Mouse (Mus musculus): ENCODE results near the gene Tap2. TPM values are rescaled to one million over a fixed set of nuclear protein-coding genes. Genes with fewer than 3 reads are reported as not detected.
A peak's percentile ranks its signal among the peaks of the same experiment; 100 is the strongest.
"Not testable (repeated sequence)": the region's sequence is repeated elsewhere in the genome, so short reads cannot be mapped to it uniquely, and the experiment has no call there.

The Tap2 gene
- total and polyA plus RNA-seq, 2 experiments = 14.4 to 24.6 TPM

DNA sequence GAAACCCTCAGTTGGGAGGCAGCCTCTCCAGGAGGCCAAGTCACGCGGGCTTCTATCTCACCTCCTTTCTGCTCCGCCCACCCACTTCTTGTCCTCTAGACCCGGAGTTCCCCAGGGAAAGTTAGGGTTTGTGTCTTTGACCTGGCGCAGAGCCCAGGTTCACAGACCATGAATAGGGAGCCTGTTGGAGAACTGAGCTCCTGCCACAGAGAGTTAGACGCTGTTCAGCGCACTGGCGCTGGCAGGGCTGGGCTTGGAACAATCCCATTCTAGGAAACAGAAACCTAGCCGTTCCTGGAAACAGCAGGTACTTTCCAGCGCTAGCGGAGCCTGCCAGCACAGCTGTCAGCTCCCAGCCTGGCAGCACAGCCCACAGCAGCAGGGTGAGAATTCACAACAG lies 15.3 kb downstream of the Tap2 start:
- Histone ChIP-seq H3K79me2 (ENCODE audit: control insufficient read depth, insufficient read depth, low read length) (no peaks in the 10 kb centered on the region), H3K27me3 (ENCODE audit: control insufficient read depth, insufficient read depth, low read length) (no peaks in the 10 kb centered on the region), H3K4me3 (ENCODE audit: insufficient read depth, low read depth, low read length) (no peak overlapping the region), H3K36me3 (ENCODE audit: control insufficient read depth, insufficient read depth, low read length) (peaks cover 2% of the 10 kb centered on the region; the same call in 1 of the 2 replicates), H3K4me1 (ENCODE audit: control insufficient read depth, insufficient read depth, low read length) (no peaks in the 10 kb centered on the region), H3K27ac (replicated peaks; ENCODE audit: insufficient read depth, low read depth, low read length) (no peak overlapping the region), H3K9ac (ENCODE audit: low read depth, low read length) (no peak overlapping the region)
- no peak for TF ChIP-seq POLR2A (IDR thresholded peaks at IDR 0.05; ENCODE audit: extremely low read depth, insufficient read depth, low read length)
- TF ChIP-seq CTCF (IDR thresholded peaks at IDR 0.05; ENCODE audit: low read depth, low read length) = no peak
- DNase-seq (ENCODE audit: extremely low read depth, low read depth, low spot score) = peak; percentile 76
- WGBS = 51% methylated on average over 11 of the region's 11 CpGs

DNA sequence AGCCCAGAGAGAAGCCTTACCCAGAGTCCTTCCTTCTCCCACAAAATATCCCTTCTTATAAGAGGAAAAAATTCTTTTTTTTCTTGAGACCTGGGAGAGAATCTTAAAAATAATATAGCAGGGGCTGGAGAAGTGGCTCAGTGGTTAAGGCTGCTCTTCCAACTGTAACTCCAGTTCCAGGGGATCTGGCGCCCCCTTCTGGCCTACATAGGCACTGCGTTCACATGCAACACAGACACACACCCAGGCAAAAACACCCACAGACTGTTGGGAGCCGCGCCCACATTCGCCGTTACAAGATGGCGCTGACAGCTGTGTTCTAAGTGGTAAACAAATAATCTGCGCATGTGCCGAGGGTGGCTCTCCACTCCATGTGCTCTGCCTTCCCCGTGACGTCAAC lies 15.8 kb downstream of the Tap2 start:
- not testable (repeated sequence) for H3K36me3 ChIP-seq (ENCODE audit: control insufficient read depth, insufficient read depth, low read length); H3K27ac ChIP-seq (replicated peaks; ENCODE audit: insufficient read depth, low read depth, low read length); H3K27me3 ChIP-seq (ENCODE audit: control insufficient read depth, insufficient read depth, low read length); H3K9ac ChIP-seq (ENCODE audit: low read depth, low read length); H3K4me3 ChIP-seq (ENCODE audit: insufficient read depth, low read depth, low read length); H3K79me2 ChIP-seq (ENCODE audit: control insufficient read depth, insufficient read depth, low read length); H3K4me1 ChIP-seq (ENCODE audit: control insufficient read depth, insufficient read depth, low read length)
- 93% methylated on average over 9 of the region's 11 CpGs for WGBS
- DNase-seq (ENCODE audit: extremely low read depth, low read depth, low spot score) = peak; percentile 22
- TF ChIP-seq CTCF (IDR thresholded peaks at IDR 0.05; ENCODE audit: low read depth, low read length) = peak; percentile 70

DNA sequence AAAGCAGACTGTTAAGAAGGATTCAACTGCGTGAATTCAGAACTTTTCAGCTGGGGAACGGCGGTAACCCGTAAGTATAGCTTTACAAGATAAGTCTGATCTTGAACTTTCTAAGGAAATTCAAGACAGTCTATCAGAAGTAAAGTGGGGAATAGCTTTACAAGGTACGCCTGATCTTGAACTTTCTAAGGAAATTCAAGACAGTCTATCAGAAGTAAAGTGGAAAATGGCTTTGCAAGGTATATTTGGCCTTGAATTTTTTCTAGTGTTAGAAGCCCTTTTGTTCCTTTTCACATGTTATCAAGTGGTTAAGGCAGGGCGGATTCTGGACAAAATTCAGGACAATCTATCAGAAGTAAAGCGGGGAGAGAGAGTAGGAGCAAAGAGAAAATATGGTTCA lies 16.5 kb downstream of the Tap2 start:
- DNase-seq (ENCODE audit: extremely low read depth, low read depth, low spot score); H3K9ac ChIP-seq (ENCODE audit: low read depth, low read length); H3K36me3 ChIP-seq (ENCODE audit: control insufficient read depth, insufficient read depth, low read length); H3K27ac ChIP-seq (replicated peaks; ENCODE audit: insufficient read depth, low read depth, low read length); H3K4me1 ChIP-seq (ENCODE audit: control insufficient read depth, insufficient read depth, low read length); H3K4me3 ChIP-seq (ENCODE audit: insufficient read depth, low read depth, low read length); H3K79me2 ChIP-seq (ENCODE audit: control insufficient read depth, insufficient read depth, low read length); H3K27me3 ChIP-seq (ENCODE audit: control insufficient read depth, insufficient read depth, low read length): not testable (repeated sequence)
- 96% methylated on average over 4 of the region's 7 CpGs for WGBS

DNA sequence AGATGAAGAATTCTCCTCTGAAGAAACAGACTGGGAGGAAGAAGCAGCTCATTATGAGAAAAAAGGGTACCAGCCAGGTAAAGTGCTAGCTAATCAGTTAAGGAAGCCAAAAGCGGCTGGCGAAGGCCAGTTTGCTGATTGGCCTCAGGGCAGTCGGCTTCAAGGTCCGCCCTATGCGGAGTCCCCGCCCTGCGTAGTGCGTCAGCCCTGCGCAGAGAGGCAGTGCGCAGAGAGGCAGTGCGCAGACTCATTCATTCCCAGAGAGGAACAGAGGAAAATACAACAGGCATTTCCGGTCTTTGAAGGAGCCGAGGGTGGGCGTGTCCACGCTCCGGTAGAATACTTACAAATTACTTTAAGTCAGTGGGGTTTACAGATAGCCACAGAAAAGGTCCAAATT lies 17.1 kb downstream of the Tap2 start:
- not testable (repeated sequence) for H3K79me2 ChIP-seq (ENCODE audit: control insufficient read depth, insufficient read depth, low read length); H3K4me3 ChIP-seq (ENCODE audit: insufficient read depth, low read depth, low read length); H3K27me3 ChIP-seq (ENCODE audit: control insufficient read depth, insufficient read depth, low read length); H3K36me3 ChIP-seq (ENCODE audit: control insufficient read depth, insufficient read depth, low read length); H3K4me1 ChIP-seq (ENCODE audit: control insufficient read depth, insufficient read depth, low read length); H3K27ac ChIP-seq (replicated peaks; ENCODE audit: insufficient read depth, low read depth, low read length); H3K9ac ChIP-seq (ENCODE audit: low read depth, low read length); DNase-seq (ENCODE audit: extremely low read depth, low read depth, low spot score)
- WGBS = no CpG with 5 or more reads among the region's 16 CpGs

DNA sequence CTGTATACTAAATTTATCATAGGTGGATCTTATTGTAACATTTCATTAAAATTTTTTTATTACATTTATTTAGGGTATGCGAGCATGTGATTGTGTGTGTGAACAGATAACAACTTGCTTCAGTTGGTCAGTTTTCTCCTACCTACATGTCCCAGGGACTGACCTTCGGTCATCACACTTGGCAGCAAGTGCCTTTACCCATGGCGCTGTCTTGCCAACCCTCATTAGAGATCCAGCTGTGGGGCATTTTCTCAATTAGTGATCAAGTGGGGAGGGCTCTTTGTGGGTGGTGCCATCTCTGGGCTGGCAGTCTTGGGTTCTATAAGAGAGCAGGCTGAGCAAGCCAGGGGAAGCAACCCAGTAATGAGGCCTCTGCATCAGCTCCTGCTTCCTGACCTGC lies 21.5 kb downstream of the Tap2 start:
- Histone ChIP-seq H3K4me1 (ENCODE audit: control insufficient read depth, insufficient read depth, low read length) (no peaks in the 10 kb centered on the region), H3K36me3 (ENCODE audit: control insufficient read depth, insufficient read depth, low read length) (no peaks in the 10 kb centered on the region), H3K79me2 (ENCODE audit: control insufficient read depth, insufficient read depth, low read length) (no peaks in the 10 kb centered on the region), H3K9ac (ENCODE audit: low read depth, low read length) (no peak overlapping the region), H3K27me3 (ENCODE audit: control insufficient read depth, insufficient read depth, low read length) (no peaks in the 10 kb centered on the region), H3K27ac (replicated peaks; ENCODE audit: insufficient read depth, low read depth, low read length) (no peak overlapping the region), H3K4me3 (ENCODE audit: insufficient read depth, low read depth, low read length) (no peak overlapping the region)
- 94% methylated on average over 3 of the region's 3 CpGs for WGBS
- no peak for DNase-seq (ENCODE audit: extremely low read depth, low read depth, low spot score)
- no peak for TF ChIP-seq POLR2A (IDR thresholded peaks at IDR 0.05; ENCODE audit: extremely low read depth, insufficient read depth, low read length)
- TF ChIP-seq CTCF (IDR thresholded peaks at IDR 0.05; ENCODE audit: low read depth, low read length) = no peak

DNA sequence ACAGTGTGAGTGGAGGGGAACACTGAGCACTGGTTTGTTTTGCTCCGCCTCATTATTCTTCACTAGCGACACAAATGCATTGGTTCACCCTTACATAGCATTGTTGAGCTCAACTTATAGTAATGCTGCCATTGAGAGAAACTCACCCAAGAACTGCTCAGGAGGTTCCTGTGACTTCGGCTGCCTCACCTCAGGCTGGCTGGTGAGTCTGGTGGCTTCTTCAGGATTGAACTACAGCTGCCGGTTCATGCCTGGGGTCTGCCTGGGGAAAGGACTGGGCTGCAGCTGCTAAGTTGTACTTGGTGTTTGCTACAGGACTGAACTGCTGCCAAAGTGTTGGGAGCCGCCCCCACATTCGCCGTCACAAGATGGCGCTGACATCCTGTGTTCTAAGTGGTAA lies 22.1 kb downstream of the Tap2 start:
- no peak for DNase-seq (ENCODE audit: extremely low read depth, low read depth, low spot score)
- Histone ChIP-seq H3K4me3 (ENCODE audit: insufficient read depth, low read depth, low read length) (no peak overlapping the region), H3K27me3 (ENCODE audit: control insufficient read depth, insufficient read depth, low read length) (no peaks in the 10 kb centered on the region), H3K4me1 (ENCODE audit: control insufficient read depth, insufficient read depth, low read length) (no peaks in the 10 kb centered on the region), H3K79me2 (ENCODE audit: control insufficient read depth, insufficient read depth, low read length) (no peaks in the 10 kb centered on the region), H3K36me3 (ENCODE audit: control insufficient read depth, insufficient read depth, low read length) (no peaks in the 10 kb centered on the region), H3K27ac (replicated peaks; ENCODE audit: insufficient read depth, low read depth, low read length) (no peak overlapping the region), H3K9ac (ENCODE audit: low read depth, low read length) (no peak overlapping the region)
- no peak for TF ChIP-seq CTCF (IDR thresholded peaks at IDR 0.05; ENCODE audit: low read depth, low read length)
- no peak for TF ChIP-seq POLR2A (IDR thresholded peaks at IDR 0.05; ENCODE audit: extremely low read depth, insufficient read depth, low read length)
- 95% methylated on average over 8 of the region's 8 CpGs for WGBS

DNA sequence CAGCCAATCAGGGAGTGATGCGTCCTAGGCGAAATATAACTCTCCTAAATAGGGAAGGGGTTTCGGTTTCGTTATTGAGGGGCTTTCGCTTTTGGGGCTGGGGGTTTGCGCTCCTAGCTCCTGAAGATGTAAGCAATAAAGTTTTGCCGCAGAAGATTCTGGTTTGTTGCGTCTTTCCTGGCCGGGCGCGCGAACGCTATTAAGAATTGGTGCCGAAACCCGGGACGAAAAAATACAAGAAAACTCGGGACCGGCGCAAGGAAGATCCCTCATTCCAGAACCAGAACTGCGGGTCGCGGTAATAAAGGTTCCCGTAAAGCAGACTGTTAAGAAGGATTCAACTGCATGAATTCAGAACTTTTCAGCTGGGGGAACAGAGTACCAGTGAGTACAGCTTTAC lies 22.6 kb downstream of the Tap2 start:
- H3K9ac ChIP-seq (ENCODE audit: low read depth, low read length); DNase-seq (ENCODE audit: extremely low read depth, low read depth, low spot score); H3K4me1 ChIP-seq (ENCODE audit: control insufficient read depth, insufficient read depth, low read length); H3K27me3 ChIP-seq (ENCODE audit: control insufficient read depth, insufficient read depth, low read length); H3K36me3 ChIP-seq (ENCODE audit: control insufficient read depth, insufficient read depth, low read length); H3K79me2 ChIP-seq (ENCODE audit: control insufficient read depth, insufficient read depth, low read length); H3K27ac ChIP-seq (replicated peaks; ENCODE audit: insufficient read depth, low read depth, low read length); H3K4me3 ChIP-seq (ENCODE audit: insufficient read depth, low read depth, low read length): not testable (repeated sequence)
- 99% methylated on average over 16 of the region's 23 CpGs for WGBS

DNA sequence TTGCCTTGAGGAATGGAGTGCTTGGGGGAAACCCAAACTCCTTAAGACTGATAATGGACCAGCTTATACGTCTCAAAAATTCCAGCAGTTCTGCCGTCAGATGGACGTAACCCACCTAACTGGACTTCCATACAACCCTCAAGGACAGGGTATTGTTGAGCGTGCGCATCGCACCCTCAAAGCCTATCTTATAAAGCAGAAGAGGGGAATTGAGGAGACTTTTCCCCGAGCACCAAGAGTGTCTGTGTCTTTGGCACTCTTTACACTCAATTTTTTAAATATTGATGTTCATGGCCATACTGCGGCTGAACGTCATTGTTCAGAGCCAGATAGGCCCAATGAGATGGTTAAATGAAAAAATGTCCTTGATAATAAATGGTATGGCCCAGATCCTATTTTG lies 27.6 kb downstream of the Tap2 start:
- H3K27ac ChIP-seq (replicated peaks; ENCODE audit: insufficient read depth, low read depth, low read length); H3K4me1 ChIP-seq (ENCODE audit: control insufficient read depth, insufficient read depth, low read length); H3K9ac ChIP-seq (ENCODE audit: low read depth, low read length); H3K79me2 ChIP-seq (ENCODE audit: control insufficient read depth, insufficient read depth, low read length); H3K36me3 ChIP-seq (ENCODE audit: control insufficient read depth, insufficient read depth, low read length); DNase-seq (ENCODE audit: extremely low read depth, low read depth, low spot score); H3K27me3 ChIP-seq (ENCODE audit: control insufficient read depth, insufficient read depth, low read length); H3K4me3 ChIP-seq (ENCODE audit: insufficient read depth, low read depth, low read length): not testable (repeated sequence)
- WGBS = 96% methylated on average over 9 of the region's 9 CpGs

DNA sequence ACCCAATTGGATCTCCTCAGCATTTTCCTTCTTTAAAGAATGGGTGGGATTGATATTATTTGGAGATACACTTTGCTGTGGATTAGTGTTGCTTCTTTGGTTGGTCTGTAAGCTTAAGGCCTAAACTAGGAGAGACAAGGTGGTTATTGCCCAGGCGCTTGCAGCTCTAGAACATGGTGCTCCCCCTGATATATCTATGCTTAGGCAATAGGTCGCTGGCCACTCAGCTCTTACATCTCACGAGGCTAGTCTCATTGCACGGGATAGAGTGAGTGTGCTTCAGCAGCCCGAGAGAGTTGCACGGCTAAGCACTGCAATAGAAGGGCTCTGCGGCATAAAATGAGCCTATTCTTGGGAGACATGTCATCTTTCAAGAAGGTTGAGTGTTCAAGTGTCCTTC lies 28.7 kb downstream of the Tap2 start:
- not testable (repeated sequence) for H3K27ac ChIP-seq (replicated peaks; ENCODE audit: insufficient read depth, low read depth, low read length); H3K27me3 ChIP-seq (ENCODE audit: control insufficient read depth, insufficient read depth, low read length); H3K36me3 ChIP-seq (ENCODE audit: control insufficient read depth, insufficient read depth, low read length); DNase-seq (ENCODE audit: extremely low read depth, low read depth, low spot score); H3K79me2 ChIP-seq (ENCODE audit: control insufficient read depth, insufficient read depth, low read length); H3K4me3 ChIP-seq (ENCODE audit: insufficient read depth, low read depth, low read length); H3K4me1 ChIP-seq (ENCODE audit: control insufficient read depth, insufficient read depth, low read length); H3K9ac ChIP-seq (ENCODE audit: low read depth, low read length)
- 93% methylated on average over 7 of the region's 7 CpGs for WGBS

Measured in liver, adult 2 months (tissue).